Mouse (Mus musculus): ENCODE data around the gene Col9a2.

- no peak for TF ChIP-seq CTCF (IDR thresholded peaks at IDR 0.05)
- TF ChIP-seq POLR2A (IDR thresholded peaks at IDR 0.05; ENCODE audit: insufficient read depth, low read depth, low read length): no peak
These were observed 28.2 kb upstream of the Col9a2 start for GRCm38 (mm10) chr4:121010770-121011549.
